Mouse (Mus musculus) liver, embryonic 12.5 days (tissue): ENCODE measurements around the gene Rfc1. TPM values are rescaled to one million over a fixed set of nuclear protein-coding genes. Genes with fewer than 3 reads are reported as not detected.

Experiments used
- ATAC-seq: fragments of 200-750 bp; cut with Nextera tagmentation; 2 replicates; pipeline ENCODE4 v1.8.0; 2017; ENCODE audit warnings: moderate number of reproducible peaks, mild to moderate bottlenecking, moderate library complexity
- H3K27ac ChIP-seq: fragments of 300-500 bp; sonication (generic); 2 replicates; pipeline ENCODE4 v1.5.1; 2016; ENCODE audit warnings: mild to moderate bottlenecking
- H3K27me3 ChIP-seq: fragments of 300-500 bp; sonication (generic); replicated peaks from 2 replicates; pipeline ENCODE4 v1.6.1; 2016; ENCODE audit warnings: mild to moderate bottlenecking, moderate library complexity
- H3K36me3 ChIP-seq: fragments of 300-500 bp; sonication (generic); 2 replicates; pipeline ENCODE4 v1.6.1; 2016; ENCODE audit warnings: mild to moderate bottlenecking, moderate library complexity
- H3K4me1 ChIP-seq: fragments of 300-500 bp; sonication (generic); 2 replicates; pipeline ENCODE4 v1.6.1; 2016
- H3K4me2 ChIP-seq: fragments of 300-500 bp; sonication (generic); 2 replicates; pipeline ENCODE4 v1.6.1; 2016; ENCODE audit warnings: mild to moderate bottlenecking, moderate library complexity
- H3K4me3 ChIP-seq: fragments of 300-500 bp; sonication (generic); 2 replicates; pipeline ENCODE4 v1.5.1; 2016; ENCODE audit warnings: mild to moderate bottlenecking, moderate library complexity
- H3K9ac ChIP-seq: fragments of 300-500 bp; sonication (generic); 2 replicates; pipeline ENCODE4 v1.6.1; 2016; ENCODE audit warnings: mild to moderate bottlenecking, moderate library complexity
- H3K9me3 ChIP-seq: fragments of 300-500 bp; sonication (generic); replicated peaks from 2 replicates; pipeline ENCODE4 v1.6.1; 2016; ENCODE audit warnings: mild to moderate bottlenecking, moderate library complexity
- WGBS: fragments of 180-500 bp; shearing (Covaris S2); methylation state at CpG from one replicate; pipeline ENCODE4 v1.1.7; 2016; ENCODE audit not compliant: insufficient replicate concordance; 5-methylcytosine and 5-hydroxymethylcytosine counted together
- polyA plus RNA-seq: library from polyadenylated mRNA; unstranded; fragments of >200 nt; fragmentation: Nextera tagmentation; extraction: Ambion mirVana; gene quantifications from 2 replicates; pipeline ENCODE4 v1.2.1, GENCODE M21; 2016

Gene Rfc1
- polyA plus RNA-seq, 1 experiment from 2014 or later, result 58.1 TPM

- Histone ChIP-seq H3K36me3 (no peaks in the 10 kb centered on the region), H3K4me1 (no peaks in the 10 kb centered on the region), H3K4me3 (no peak overlapping the region), H3K9ac (no peak overlapping the region), H3K27ac (no peak overlapping the region), H3K27me3 (no peaks in the 10 kb centered on the region), H3K4me2 (no peak overlapping the region), H3K9me3 (no peaks in the 10 kb centered on the region)
- no peak for ATAC-seq
- 82% methylated on average over 3 of the region's 3 CpGs for WGBS
Measured at GRCm38 (mm10) chr5:65247296-65247695, 88.2 kb downstream of the Rfc1 start.

GRCm38 (mm10) chr5:65242740-65243139, 92.7 kb downstream of the Rfc1 start:
- no peaks in the 10 kb centered on the region for H3K9me3 ChIP-seq
- ATAC-seq, result no peak
- no peak overlapping the region for H3K4me3 ChIP-seq
- no peak overlapping the region for H3K9ac ChIP-seq
- whole genome bisulfite sequencing, result 52% methylated on average over 5 of the region's 5 CpGs
- H3K36me3 ChIP-seq, result no peaks in the 10 kb centered on the region
- H3K4me1 ChIP-seq, result no peaks in the 10 kb centered on the region
- H3K4me2 ChIP-seq, result no peak overlapping the region
- no peak overlapping the region for H3K27ac ChIP-seq
- H3K27me3 ChIP-seq, result no peaks in the 10 kb centered on the region

DNA sequence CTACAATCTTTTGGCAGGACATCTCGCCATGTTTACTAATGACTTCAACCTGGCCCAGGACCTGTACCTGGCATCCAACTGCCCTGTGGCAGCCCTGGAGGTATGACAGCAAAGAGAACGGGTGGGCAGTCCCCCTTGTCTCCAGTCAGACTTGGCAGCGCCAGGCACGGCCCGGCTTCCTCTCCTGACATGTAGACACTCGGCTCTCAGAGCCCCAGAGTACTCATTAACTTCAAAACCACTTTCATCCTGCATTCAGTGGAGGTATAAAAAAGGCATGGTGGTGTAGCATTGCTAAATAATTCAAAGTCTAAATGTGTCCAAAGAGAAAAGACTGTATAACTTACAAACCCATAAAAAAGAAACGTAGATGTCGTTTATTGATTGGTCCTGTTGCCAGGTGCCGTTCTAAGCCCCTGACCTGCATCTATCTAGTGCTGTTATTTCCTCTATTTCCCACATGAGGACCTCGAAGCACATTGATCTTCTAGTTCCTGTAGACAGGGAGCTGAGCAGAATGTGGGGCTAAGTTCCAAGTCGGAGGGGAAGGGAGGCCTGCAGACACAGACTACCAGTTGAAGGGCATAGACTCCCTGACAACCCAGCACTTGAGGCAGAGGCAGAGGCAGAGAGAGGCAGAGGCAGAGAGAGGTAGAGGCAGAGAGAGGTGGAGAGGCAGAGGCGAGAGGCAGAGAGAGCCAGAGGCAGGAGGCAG, 104.0 kb downstream of the Rfc1 start:
- WGBS, result 64% methylated on average over 12 of the region's 12 CpGs
- Histone ChIP-seq H3K4me3 (no peak overlapping the region), H3K4me1 (no peaks in the 10 kb centered on the region), H3K9ac (no peak overlapping the region), H3K27ac (no peak overlapping the region), H3K4me2 (no peak overlapping the region), H3K27me3 (no peaks in the 10 kb centered on the region), H3K9me3 (no peaks in the 10 kb centered on the region), H3K36me3 (no peaks in the 10 kb centered on the region)
- ATAC-seq, result no peak

DNA sequence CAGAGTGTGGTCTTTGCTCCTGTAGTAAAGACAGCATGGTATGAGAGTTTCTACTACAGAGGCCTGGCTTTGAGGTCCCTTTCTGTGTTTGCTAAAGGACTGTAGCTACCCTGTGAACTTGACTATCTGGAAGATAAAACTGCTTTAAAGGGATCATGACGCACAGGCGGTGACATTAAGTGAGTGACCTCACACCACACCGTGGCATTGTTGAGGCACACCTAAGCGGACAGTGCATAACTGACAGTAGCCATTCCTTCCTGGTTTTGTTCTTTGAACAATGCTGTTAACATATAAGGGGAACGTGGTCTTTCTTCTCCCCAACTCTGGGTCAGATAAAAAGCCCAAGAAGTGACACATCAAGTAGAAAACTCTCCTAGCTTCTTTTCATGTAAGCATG, 111.4 kb downstream of the Rfc1 start:
- Histone ChIP-seq H3K4me2 (no peak overlapping the region), H3K4me1 (no peaks in the 10 kb centered on the region), H3K27me3 (no peaks in the 10 kb centered on the region), H3K27ac (no peak overlapping the region), H3K36me3 (no peaks in the 10 kb centered on the region), H3K9ac (no peak overlapping the region), H3K4me3 (no peak overlapping the region), H3K9me3 (no peaks in the 10 kb centered on the region)
- 69% methylated on average over 5 of the region's 5 CpGs for WGBS
- ATAC-seq, result no peak

GRCm38 (mm10) chr5:65221037-65221436, 114.4 kb downstream of the Rfc1 start:
- Histone ChIP-seq H3K4me2 (no peak overlapping the region), H3K9me3 (no peaks in the 10 kb centered on the region), H3K9ac (no peak overlapping the region), H3K4me1 (no peaks in the 10 kb centered on the region), H3K27me3 (no peaks in the 10 kb centered on the region), H3K27ac (no peak overlapping the region), H3K36me3 (no peaks in the 10 kb centered on the region), H3K4me3 (no peak overlapping the region)
- no peak for ATAC-seq
- WGBS, result 73% methylated on average over 7 of the region's 7 CpGs

- no peaks in the 10 kb centered on the region for H3K27me3 ChIP-seq
- WGBS, result 68% methylated on average over 11 of the region's 11 CpGs
- H3K4me1 ChIP-seq, result no peaks in the 10 kb centered on the region
- no peaks in the 10 kb centered on the region for H3K9me3 ChIP-seq
- H3K36me3 ChIP-seq, result no peaks in the 10 kb centered on the region
- no peak overlapping the region for H3K9ac ChIP-seq
- no peak overlapping the region for H3K27ac ChIP-seq
- no peak overlapping the region for H3K4me3 ChIP-seq
- ATAC-seq, result no peak
- H3K4me2 ChIP-seq, result no peak overlapping the region
Measured at GRCm38 (mm10) chr5:65217305-65218269, 117.9 kb downstream of the Rfc1 start.

DNA sequence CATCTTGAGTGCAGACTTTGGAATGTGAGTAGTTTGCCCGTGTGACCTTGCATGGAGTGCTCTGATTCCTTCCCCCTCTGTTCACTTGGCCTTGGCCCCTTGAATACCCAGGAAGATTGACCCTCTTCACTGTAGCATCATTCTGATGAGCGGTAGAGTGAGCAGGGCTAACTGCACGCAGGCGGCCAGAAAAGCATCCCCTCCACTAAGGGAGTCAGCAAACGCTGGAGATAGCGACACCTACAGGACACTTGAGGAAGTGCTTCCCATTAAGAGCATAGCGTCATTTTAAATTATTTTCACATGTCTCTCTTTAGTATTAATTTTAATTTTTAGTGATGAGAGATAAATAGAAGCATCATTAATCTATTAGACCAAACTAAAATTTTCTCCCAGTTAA, 122.1 kb downstream of the Rfc1 start:
- H3K4me3 ChIP-seq, result no peak overlapping the region

More for the DNA sequence above, 122.1 kb downstream of the Rfc1 start:
- Histone ChIP-seq H3K36me3 (no peaks in the 10 kb centered on the region), H3K9me3 (no peaks in the 10 kb centered on the region), H3K4me1 (no peaks in the 10 kb centered on the region), H3K9ac (no peak overlapping the region), H3K4me2 (no peak overlapping the region), H3K27ac (no peak overlapping the region), H3K27me3 (no peaks in the 10 kb centered on the region)
- ATAC-seq, result no peak
- WGBS, result 20% methylated on average over 7 of the region's 7 CpGs

Other genes starting within 250 kb of the Rfc1 start
- 0.39 and 0.41 TPM in 2 replicates for gene Tmem156, start 243.5 kb downstream of the Rfc1 start, polyA plus RNA-seq
- 6.9 and 8.0 TPM in 2 replicates for gene Klhl5, start 228.1 kb downstream of the Rfc1 start, polyA plus RNA-seq
- 1.3 and 2.0 TPM in 2 replicates for gene Wdr19, start 136.0 kb downstream of the Rfc1 start, polyA plus RNA-seq
- gene Klb, start 12.6 kb upstream of the Rfc1 start, polyA plus RNA-seq, result 9.9 and 10.0 TPM in 2 replicates
- 867 and 884 TPM in 2 replicates for gene Rpl9, start 55.8 kb upstream of the Rfc1 start, polyA plus RNA-seq
- 51.7 and 54.8 TPM in 2 replicates for gene Lias, start 55.8 kb upstream of the Rfc1 start, polyA plus RNA-seq
- gene Ugdh, start 100.3 kb upstream of the Rfc1 start, polyA plus RNA-seq, result 24.1 and 26.3 TPM in 2 replicates
- gene Gm43552, start 157.2 kb upstream of the Rfc1 start, polyA plus RNA-seq, result not detected in 2 replicates
- gene Smim14, start 201.5 kb upstream of the Rfc1 start, polyA plus RNA-seq, result 45.5 and 47.4 TPM in 2 replicates
- 136 and 137 TPM in 2 replicates for gene Ube2k, start 201.6 kb upstream of the Rfc1 start, polyA plus RNA-seq